Mouse (Mus musculus) limb, embryonic 12.5 days (tissue): ENCODE data around the gene Gimap4. TPM values are rescaled to one million over a fixed set of nuclear protein-coding genes. Genes with fewer than 3 reads are reported as not detected.

Experiments used
- ATAC-seq: fragments of 200-750 bp; cut with Nextera tagmentation; 2 replicates; pipeline ENCODE4 v1.8.0; 2017; ENCODE audit warnings: low read depth, moderate TSS enrichment; ENCODE audit not compliant: insufficient number of reproducible peaks, insufficient read depth, low FRiP score, low TSS enrichment
- H3K27ac ChIP-seq: fragments of 300-500 bp; sonication (generic); 2 replicates; pipeline ENCODE4 v1.5.1; 2016; ENCODE audit warnings: mild to moderate bottlenecking, moderate library complexity
- H3K27me3 ChIP-seq: fragments of 300-500 bp; sonication (generic); 2 replicates; pipeline ENCODE4 v1.6.1; 2016; ENCODE audit warnings: mild to moderate bottlenecking, moderate library complexity
- H3K36me3 ChIP-seq: fragments of 300-500 bp; sonication (generic); 2 replicates; pipeline ENCODE4 v1.6.1; 2016; ENCODE audit warnings: mild to moderate bottlenecking, moderate library complexity
- H3K4me1 ChIP-seq: fragments of 300-500 bp; sonication (generic); replicated peaks from 2 replicates; pipeline ENCODE4 v1.6.1; 2016
- H3K4me2 ChIP-seq: fragments of 300-500 bp; sonication (generic); 2 replicates; pipeline ENCODE4 v1.6.1; 2016; ENCODE audit warnings: mild to moderate bottlenecking, moderate library complexity
- H3K4me3 ChIP-seq: fragments of 300-500 bp; sonication (generic); replicated peaks from 2 replicates; pipeline ENCODE4 v1.5.1; 2016; ENCODE audit warnings: mild to moderate bottlenecking
- H3K9ac ChIP-seq: fragments of 300-500 bp; sonication (generic); replicated peaks from 2 replicates; pipeline ENCODE4 v1.6.1; 2016; ENCODE audit warnings: mild to moderate bottlenecking, moderate library complexity
- H3K9me3 ChIP-seq: fragments of 300-500 bp; sonication (generic); 2 replicates; pipeline ENCODE4 v1.6.1; 2016; ENCODE audit warnings: mild to moderate bottlenecking, moderate library complexity
- WGBS: fragments of 180-500 bp; shearing (Covaris S2); methylation state at CpG from one replicate; pipeline ENCODE4 v1.1.7; 2016; 5-methylcytosine and 5-hydroxymethylcytosine counted together
- polyA plus RNA-seq: library from polyadenylated mRNA; unstranded; fragments of >200 nt; fragmentation: Nextera tagmentation; extraction: Ambion mirVana; gene quantifications from 2 replicates; pipeline ENCODE4 v1.2.1, GENCODE M21; 2016

Gene Gimap4
- polyA plus RNA-seq, 1 experiment from 2014 or later, result 10.0 TPM

GRCm38 (mm10) chr6:48702601-48703000 lies 18.3 kb downstream of the Gimap4 start:
- 69% methylated on average over 5 of the region's 5 CpGs for WGBS
- no peaks in the 10 kb centered on the region for H3K9me3 ChIP-seq
- no peaks in the 10 kb centered on the region for H3K36me3 ChIP-seq
- no peak overlapping the region for H3K9ac ChIP-seq
- H3K27ac ChIP-seq, result no peak overlapping the region
- H3K4me3 ChIP-seq, result no peak overlapping the region
- no peaks in the 10 kb centered on the region for H3K27me3 ChIP-seq
- H3K4me1 ChIP-seq, result no peaks in the 10 kb centered on the region
- no peak for ATAC-seq
- H3K4me2 ChIP-seq, result no peak overlapping the region

GRCm38 (mm10) chr6:48704146-48704545 lies 19.8 kb downstream of the Gimap4 start:
- Histone ChIP-seq H3K4me3 (no peak overlapping the region), H3K27ac (no peak overlapping the region), H3K36me3 (no peaks in the 10 kb centered on the region), H3K27me3 (no peaks in the 10 kb centered on the region), H3K4me2 (no peak overlapping the region), H3K9me3 (no peaks in the 10 kb centered on the region), H3K9ac (no peak overlapping the region), H3K4me1 (no peaks in the 10 kb centered on the region)
- ATAC-seq, result no peak

- 67% methylated on average over 3 of the region's 3 CpGs for WGBS
- H3K27me3 ChIP-seq, result no peaks in the 10 kb centered on the region
- H3K4me3 ChIP-seq, result no peak overlapping the region
- H3K27ac ChIP-seq, result no peak overlapping the region
- H3K4me2 ChIP-seq, result no peak overlapping the region; the same call in 1 of the 2 replicates
- ATAC-seq, result no peak
- H3K36me3 ChIP-seq, result no peaks in the 10 kb centered on the region
- no peaks in the 10 kb centered on the region for H3K4me1 ChIP-seq
- H3K9me3 ChIP-seq, result no peaks in the 10 kb centered on the region
- no peak overlapping the region for H3K9ac ChIP-seq
These were observed 21.8 kb downstream of the Gimap4 start for GRCm38 (mm10) chr6:48706130-48706529.

DNA sequence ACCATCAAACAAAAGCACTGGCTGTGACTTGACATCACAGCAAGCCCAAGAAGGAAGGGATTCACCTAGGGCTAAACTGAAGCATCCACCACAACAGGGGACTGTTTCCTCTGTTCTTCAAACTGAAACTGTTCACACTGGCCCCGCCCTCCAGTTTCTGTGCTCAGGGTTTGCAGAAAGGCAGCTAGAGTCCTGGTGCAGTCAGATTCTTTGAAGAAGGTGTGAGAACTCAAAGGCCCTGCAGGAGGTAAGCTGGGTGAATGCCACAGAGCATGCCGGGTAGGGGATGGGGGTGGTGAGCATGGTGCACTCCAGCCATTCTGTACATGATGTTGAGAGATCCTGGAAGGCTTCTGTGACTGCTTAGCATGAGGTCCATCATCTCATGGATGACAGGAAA lies 34.1 kb downstream of the Gimap4 start, which contains the start of the genes Gm28053 and Gimap7:
Gene Gm28053 (plus strand): TSS at position 153 of the 400 bp plus-strand sequence.
Gene Gimap7 (plus strand): TSS at position 167 of the 400 bp plus-strand sequence.
- WGBS, result 49% methylated on average over 2 of the region's 2 CpGs
- H3K9me3 ChIP-seq, result no peaks in the 10 kb centered on the region
- no peak within 1 kb of the TSS for H3K4me2 ChIP-seq
- H3K36me3 ChIP-seq, result no peaks in the 10 kb centered on the region
- H3K27ac ChIP-seq, result no peak within 1 kb of the TSS
- H3K27me3 ChIP-seq, result no peaks in the 10 kb centered on the region
- no peaks in the 10 kb centered on the region for H3K4me1 ChIP-seq
- ATAC-seq, result no peak
- no peak within 1 kb of the TSS for H3K4me3 ChIP-seq
- H3K9ac ChIP-seq, result no peak within 1 kb of the TSS

GRCm38 (mm10) chr6:48720326-48720725 lies 36.0 kb downstream of the Gimap4 start:
- peaks cover 2% of the 10 kb centered on the region for H3K4me1 ChIP-seq
- H3K4me2 ChIP-seq, result no peak overlapping the region
- H3K9me3 ChIP-seq, result no peaks in the 10 kb centered on the region
- no peak overlapping the region for H3K4me3 ChIP-seq
- H3K36me3 ChIP-seq, result no peaks in the 10 kb centered on the region
- no peak for ATAC-seq
- no peaks in the 10 kb centered on the region for H3K27me3 ChIP-seq
- WGBS, result 89% methylated on average over 4 of the region's 4 CpGs
- H3K9ac ChIP-seq, result no peak overlapping the region
- no peak overlapping the region for H3K27ac ChIP-seq

DNA sequence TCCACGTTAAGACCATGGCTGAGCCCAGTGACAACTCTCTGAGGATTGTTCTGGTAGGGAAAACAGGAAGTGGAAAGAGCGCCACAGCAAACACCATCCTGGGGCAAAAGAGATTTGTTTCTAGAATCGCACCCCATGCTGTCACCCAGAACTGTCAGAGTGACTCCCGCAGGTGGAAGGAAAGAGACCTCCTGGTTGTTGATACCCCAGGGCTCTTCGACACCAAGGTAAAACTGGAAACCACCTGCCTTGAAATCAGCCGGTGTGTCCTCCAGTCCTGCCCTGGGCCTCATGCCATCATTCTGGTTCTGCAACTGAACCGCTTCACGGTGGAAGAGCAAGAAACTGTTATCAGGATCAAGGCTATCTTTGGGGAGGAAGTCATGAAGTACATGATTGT lies 39.1 kb downstream of the Gimap4 start:
- H3K9ac ChIP-seq, result no peak overlapping the region
- no peaks in the 10 kb centered on the region for H3K27me3 ChIP-seq
- no peaks in the 10 kb centered on the region for H3K9me3 ChIP-seq
- no peak overlapping the region for H3K4me2 ChIP-seq
- H3K4me3 ChIP-seq, result no peak overlapping the region
- no peak for ATAC-seq
- H3K36me3 ChIP-seq, result no peaks in the 10 kb centered on the region
- 84% methylated on average over 8 of the region's 8 CpGs for WGBS
- H3K27ac ChIP-seq, result no peak overlapping the region
- peaks cover 10% of the 10 kb centered on the region for H3K4me1 ChIP-seq

DNA sequence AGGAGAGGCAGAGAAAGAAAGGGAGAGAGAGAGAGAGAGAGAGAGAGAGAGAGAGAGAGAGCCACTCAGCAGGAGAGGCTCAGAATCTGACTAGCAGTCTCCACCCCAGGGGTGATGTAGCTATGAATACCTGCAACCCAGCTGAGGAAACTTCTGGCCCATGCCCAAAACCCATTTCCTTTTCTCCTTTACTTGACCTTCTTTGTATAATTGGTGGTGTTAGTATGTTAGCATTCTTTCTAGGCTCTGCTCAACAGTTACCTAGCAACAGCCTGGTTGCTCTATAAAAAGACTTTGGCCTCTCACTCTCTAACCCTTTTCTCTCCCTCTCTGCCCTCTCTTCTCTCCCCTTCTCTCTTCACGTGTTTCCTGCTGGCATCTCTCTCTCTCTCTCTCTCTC lies 41.1 kb downstream of the Gimap4 start:
- no peak overlapping the region for H3K4me3 ChIP-seq
- H3K4me2 ChIP-seq, result 0 out of 2 replicates have a peak overlapping the region, but pooled peaks have one; percentile 4
- peaks cover 10% of the 10 kb centered on the region for H3K4me1 ChIP-seq
- no peaks in the 10 kb centered on the region for H3K27me3 ChIP-seq
- WGBS, result 29% methylated on average over 1 of the region's 1 CpGs
- H3K36me3 ChIP-seq, result no peaks in the 10 kb centered on the region
- H3K9me3 ChIP-seq, result no peaks in the 10 kb centered on the region
- H3K9ac ChIP-seq, result no peak overlapping the region
- peak; percentile 68; the same call in 1 of the 2 replicates for ATAC-seq
- H3K27ac ChIP-seq, result no peak overlapping the region

- Histone ChIP-seq H3K9me3 (no peaks in the 10 kb centered on the region), H3K4me2 (no peak overlapping the region), H3K4me3 (no peak overlapping the region), H3K4me1 (peaks cover 10% of the 10 kb centered on the region), H3K27me3 (no peaks in the 10 kb centered on the region), H3K9ac (no peak overlapping the region), H3K36me3 (no peaks in the 10 kb centered on the region), H3K27ac (no peak overlapping the region)
- WGBS, result 91% methylated on average over 5 of the region's 5 CpGs
- ATAC-seq, result no peak
These were observed 43.4 kb downstream of the Gimap4 start for GRCm38 (mm10) chr6:48727761-48728160.

DNA sequence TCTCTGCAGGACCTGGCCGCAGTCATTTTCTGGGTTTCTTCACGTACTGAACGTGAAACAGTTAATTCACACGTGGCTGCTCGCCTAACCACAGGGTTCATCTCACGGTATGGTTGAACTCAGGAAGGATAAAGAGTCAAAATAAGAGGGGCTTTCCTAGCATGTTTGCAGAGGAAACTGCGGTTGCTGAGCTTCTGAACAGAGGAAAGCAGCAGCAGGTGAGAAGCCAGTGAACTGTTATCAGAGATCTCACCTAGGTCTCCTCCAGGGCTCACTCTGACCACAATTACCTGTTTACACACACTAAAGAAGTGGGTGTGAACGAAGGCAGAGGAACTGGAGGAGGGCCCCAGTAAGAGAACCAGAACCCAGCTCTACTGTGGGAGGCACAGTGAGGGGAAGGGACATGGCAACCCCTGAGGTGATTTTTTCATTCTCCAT lies 48.5 kb downstream of the Gimap4 start:
- 47% methylated on average over 8 of the region's 8 CpGs for WGBS

DNA sequence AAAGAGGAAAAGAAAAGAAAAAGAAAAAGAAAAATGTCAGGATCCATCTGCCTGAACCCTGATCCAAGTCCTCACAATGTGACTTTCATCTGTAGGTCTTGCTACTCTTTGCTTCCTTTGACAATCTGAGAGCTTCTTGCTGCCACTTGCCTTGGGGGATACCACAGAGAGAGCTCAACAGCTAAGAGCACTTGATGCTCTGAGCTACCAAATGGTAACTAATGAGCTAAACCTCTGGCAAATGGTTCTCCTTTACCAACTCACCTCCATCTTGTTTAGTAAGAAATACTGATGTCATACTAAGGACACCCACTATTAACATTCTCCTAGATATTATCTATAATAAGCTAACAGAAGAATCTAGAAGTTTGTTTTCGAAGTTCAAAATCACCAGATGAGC lies 49.3 kb downstream of the Gimap4 start:
- Histone ChIP-seq H3K36me3 (no peaks in the 10 kb centered on the region), H3K27me3 (no peaks in the 10 kb centered on the region), H3K4me2 (no peak overlapping the region), H3K9me3 (no peaks in the 10 kb centered on the region), H3K4me1 (no peaks in the 10 kb centered on the region), H3K27ac (no peak overlapping the region), H3K9ac (no peak overlapping the region), H3K4me3 (no peak overlapping the region)
- WGBS, result 91% methylated on average over 1 of the region's 1 CpGs
- ATAC-seq, result no peak

More for the DNA sequence above, 48.5 kb downstream of the Gimap4 start:
- H3K9ac ChIP-seq, result no peak overlapping the region
- no peaks in the 10 kb centered on the region for H3K9me3 ChIP-seq
- H3K4me3 ChIP-seq, result no peak overlapping the region
- no peaks in the 10 kb centered on the region for H3K36me3 ChIP-seq
- H3K4me1 ChIP-seq, result no peaks in the 10 kb centered on the region
- ATAC-seq, result no peak
- no peak overlapping the region for H3K27ac ChIP-seq
- H3K4me2 ChIP-seq, result no peak overlapping the region
- no peaks in the 10 kb centered on the region for H3K27me3 ChIP-seq

- H3K4me1 ChIP-seq, result no peaks in the 10 kb centered on the region
- H3K9me3 ChIP-seq, result no peaks in the 10 kb centered on the region
- no peak overlapping the region for H3K4me3 ChIP-seq
- no peaks in the 10 kb centered on the region for H3K36me3 ChIP-seq
- no peak overlapping the region for H3K4me2 ChIP-seq
- peaks cover 21% of the 10 kb centered on the region for H3K27me3 ChIP-seq
- no peak overlapping the region for H3K27ac ChIP-seq
- H3K9ac ChIP-seq, result no peak overlapping the region
- WGBS, result 83% methylated on average over 2 of the region's 2 CpGs
- no peak for ATAC-seq
These were observed 52.7 kb downstream of the Gimap4 start for GRCm38 (mm10) chr6:48737053-48737452.

DNA sequence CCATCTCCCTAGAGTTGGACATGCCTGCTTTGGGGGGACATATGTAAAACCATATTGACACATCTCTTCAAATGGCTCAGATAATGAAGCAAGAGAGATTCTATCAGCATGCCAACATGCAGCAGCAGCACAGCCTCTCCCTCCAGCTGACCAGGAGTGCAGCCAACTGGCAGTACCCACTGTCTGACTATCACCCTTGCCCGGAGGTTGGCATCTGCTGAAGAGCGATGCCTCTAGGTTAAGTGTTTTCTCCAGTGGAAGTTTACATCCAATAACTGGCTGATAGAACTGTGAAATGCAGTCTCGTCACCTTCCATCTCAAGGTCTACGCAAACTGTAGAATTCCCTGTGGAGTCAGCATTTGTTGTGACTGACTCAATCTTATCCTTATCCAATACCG lies 53.3 kb downstream of the Gimap4 start:
- ATAC-seq, result no peak
- 88% methylated on average over 5 of the region's 5 CpGs for WGBS
- no peak overlapping the region for H3K27ac ChIP-seq
- no peak overlapping the region for H3K4me3 ChIP-seq
- no peak overlapping the region for H3K9ac ChIP-seq
- H3K4me2 ChIP-seq, result no peak overlapping the region
- no peaks in the 10 kb centered on the region for H3K9me3 ChIP-seq
- H3K4me1 ChIP-seq, result peaks cover 4% of the 10 kb centered on the region; the same call in 1 of the 2 replicates
- no peaks in the 10 kb centered on the region for H3K36me3 ChIP-seq
- H3K27me3 ChIP-seq, result peaks cover 28% of the 10 kb centered on the region
